Mouse (Mus musculus) heart, adult 2 months (tissue): ENCODE results near the gene Atox1. TPM values are rescaled to one million over a fixed set of nuclear protein-coding genes. Genes with fewer than 3 reads are reported as not detected.

Source experiments
- DNase-seq, 2 experiments: peaks; one replicate each; pipeline ENCODE4 v3.0.0; 2021
- H3K27ac ChIP-seq: fragments of 200-600 bp; 2 replicates; pipeline ENCODE4 v1.8.1; 2022
- H3K27me3 ChIP-seq: fragments of 200-500 bp; 2 replicates; pipeline ENCODE4 v1.6.1; 2012; ENCODE audit warnings: mild to moderate bottlenecking, low read length, inconsistent platforms, mixed read lengths; ENCODE audit not compliant: control insufficient read depth, insufficient read depth
- H3K36me3 ChIP-seq: fragments of 200-500 bp; 2 replicates; pipeline ENCODE4 v1.6.1; 2012; ENCODE audit warnings: low read length, inconsistent platforms; ENCODE audit not compliant: control insufficient read depth, insufficient read depth
- H3K4me1 ChIP-seq: fragments of 200-500 bp; 2 replicates; pipeline ENCODE4 v1.6.1; 2011; ENCODE audit warnings: low read length; ENCODE audit not compliant: control insufficient read depth, insufficient read depth
- H3K4me3 ChIP-seq: fragments of 200-600 bp; 2 replicates; pipeline ENCODE4 v1.8.1; 2022
- H3K79me2 ChIP-seq: fragments of 200-500 bp; replicated peaks from 2 replicates; pipeline ENCODE4 v1.6.1; 2012; ENCODE audit warnings: mild to moderate bottlenecking, inconsistent platforms, low read length, moderate library complexity, mixed read lengths; ENCODE audit not compliant: control insufficient read depth, insufficient read depth
- H3K9ac ChIP-seq: fragments of 200-500 bp; 2 replicates; pipeline ENCODE4 v1.6.1; 2012; ENCODE audit warnings: low read depth, mild to moderate bottlenecking, control low read depth, inconsistent platforms, low read length, mixed read lengths
- CTCF ChIP-seq: fragments of 200-600 bp; IDR thresholded peaks from 2 replicates; pipeline ENCODE4 v1.8.1; 2022; ENCODE audit warnings: antibody characterized with exemption, mild to moderate bottlenecking, moderate library complexity
- EP300 ChIP-seq: fragments of 200-500 bp; IDR thresholded peaks from 2 replicates; pipeline ENCODE4 v1.6.1; 2011; ENCODE audit warnings: low read depth, low read length, control low read depth; ENCODE audit not compliant: insufficient read depth
- POLR2A ChIP-seq: fragments of 200-500 bp; IDR thresholded peaks from 2 replicates; pipeline ENCODE4 v1.6.1; 2011; ENCODE audit warnings: mild to moderate bottlenecking, low read depth, low read length, control low read depth; ENCODE audit not compliant: insufficient read depth
- WGBS: fragments of 180-500 bp; shearing (Covaris S2); methylation state at CpG from one replicate; pipeline ENCODE4 v1.1.7; 2018; 5-methylcytosine and 5-hydroxymethylcytosine counted together
- intact Hi-C: fragments of 180-260 bp; cut with DNase I; formaldehyde crosslinking; loops from one replicate; pipeline ENCODE4 v1.15.1; 2025
- polyA plus RNA-seq: library from polyadenylated mRNA; depleted of rRNA; stranded (reverse); fragments of >200 nt; gene quantifications from 2 replicates; pipeline ENCODE4 v1.2.3, GENCODE M21; 2012
- total RNA-seq, 2 experiments: library from RNA; stranded (reverse); gene quantifications; 2 replicates each; pipeline ENCODE4 v1.2.3; 2021

The Atox1 gene
- total and polyA plus RNA-seq, 3 experiments: 98.6 to 204 (median 112) TPM

DNA sequence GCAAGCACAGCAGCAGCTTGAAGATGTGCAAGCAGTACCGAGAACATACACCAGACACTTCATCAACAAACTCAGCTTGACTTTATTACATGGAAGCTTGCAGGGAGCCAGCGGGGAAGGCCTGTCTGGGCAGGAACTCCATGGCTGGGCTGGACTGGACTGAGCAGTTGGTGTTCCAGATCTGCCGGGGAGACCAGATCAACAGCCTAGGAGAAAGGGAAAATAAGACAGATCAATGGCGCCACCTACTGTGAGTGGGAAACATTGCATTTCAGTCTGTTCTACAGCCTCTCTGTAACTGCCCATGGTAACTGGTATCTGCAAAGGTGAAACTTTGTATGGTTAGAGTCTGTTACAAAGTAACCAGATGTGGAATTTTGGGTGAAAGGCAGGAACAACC, 14.5 kb downstream of the Atox1 start:
- Histone ChIP-seq H3K79me2 (no peaks in the 10 kb centered on the region), H3K36me3 (peaks cover 2% of the 10 kb centered on the region; the same call in 1 of the 2 replicates), H3K4me1 (peaks cover 13% of the 10 kb centered on the region), H3K27me3 (no peaks in the 10 kb centered on the region), H3K9ac (no peak overlapping the region), H3K4me3 (no peak overlapping the region), H3K27ac (peak overlapping the region; percentile 30; the same call in 1 of the 2 replicates)
- 10% methylated on average over 4 of the region's 4 CpGs for WGBS
- peak; percentile 85 for DNase-seq
- intact Hi-C loops: loop anchor here (1.0 kb wide), 1 partner anchor 57 kb away; no protein-coding TSS in a partner anchor
- TF ChIP-seq EP300 (peak; percentile 86; the same call in 1 of the 2 replicates), CTCF (peak; percentile 89), POLR2A (0 out of 2 replicates have a peak, but pooled peaks have one; percentile 22)

DNA sequence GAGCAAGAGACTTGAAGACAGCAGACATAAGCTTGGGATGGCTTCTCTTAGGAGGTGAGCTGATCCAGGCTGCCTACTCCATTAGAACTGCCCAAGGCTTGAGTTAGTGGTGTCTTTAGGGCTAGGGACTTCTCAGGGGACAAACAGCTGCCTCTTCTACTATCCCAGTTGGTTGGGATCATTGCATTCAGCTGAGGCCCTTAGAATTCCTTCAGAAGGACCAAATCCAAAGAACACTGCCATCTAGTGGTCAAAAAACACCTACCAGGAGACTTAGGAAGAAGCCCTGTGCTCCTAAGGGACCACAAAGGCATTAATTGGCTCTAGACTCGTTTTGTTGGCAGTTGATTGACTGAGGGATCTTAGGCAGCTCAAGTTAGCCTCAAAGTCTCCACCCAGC, 16.3 kb downstream of the Atox1 start:
- DNase-seq: peak in 1 of 2 experiments; percentile 42
- Histone ChIP-seq H3K27ac (peak overlapping the region; percentile 18; the same call in 1 of the 2 replicates), H3K9ac (no peak overlapping the region)

DNA sequence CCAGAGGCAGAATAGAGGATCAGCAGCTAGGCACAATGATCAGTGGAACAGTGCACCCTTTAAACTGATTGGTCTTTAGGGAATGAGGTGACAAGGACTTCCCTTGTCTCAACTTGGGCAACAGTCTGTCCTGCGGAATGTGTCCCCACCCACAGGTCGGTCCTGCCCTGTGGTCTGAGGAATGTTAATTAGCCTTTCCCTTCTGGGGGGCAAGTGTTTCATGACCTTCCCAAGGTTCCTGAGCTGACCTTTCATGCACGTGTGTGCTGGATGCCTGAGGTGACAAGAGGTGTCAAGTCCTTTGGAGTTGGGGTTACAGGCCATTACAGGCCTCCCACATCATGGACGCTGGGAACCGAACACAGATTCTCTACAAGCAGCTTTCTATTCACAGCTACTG, 21.3 kb downstream of the Atox1 start:
- H3K36me3 ChIP-seq: no peaks in the 10 kb centered on the region
- DNase-seq: no peak
- no peak overlapping the region for H3K9ac ChIP-seq
- peaks cover 1% of the 10 kb centered on the region for H3K4me1 ChIP-seq
- H3K27me3 ChIP-seq: no peaks in the 10 kb centered on the region
- no peaks in the 10 kb centered on the region for H3K79me2 ChIP-seq
- intact Hi-C loops: no loop called here
- no peak overlapping the region for H3K4me3 ChIP-seq
- H3K27ac ChIP-seq: no peak overlapping the region
- TF ChIP-seq CTCF (no peak), POLR2A (no peak), EP300 (no peak)
- WGBS: 83% methylated on average over 5 of the region's 5 CpGs

More for the DNA sequence above, 16.3 kb downstream of the Atox1 start:
- peaks cover 2% of the 10 kb centered on the region; the same call in 1 of the 2 replicates for H3K36me3 ChIP-seq
- WGBS: 0% methylated on average over 1 of the region's 1 CpGs
- peak; percentile 94 for TF ChIP-seq CTCF
- no peak for TF ChIP-seq EP300
- TF ChIP-seq POLR2A: 0 out of 2 replicates have a peak, but pooled peaks have one; percentile 34
- intact Hi-C loops: loop anchor here (2.0 kb wide), 2 partner anchors 26 to 240 kb away; partner anchors contain the start of gene Slc36a1
- no peaks in the 10 kb centered on the region for H3K79me2 ChIP-seq
- H3K4me3 ChIP-seq: no peak overlapping the region
- H3K27me3 ChIP-seq: no peaks in the 10 kb centered on the region
- peaks cover 12% of the 10 kb centered on the region for H3K4me1 ChIP-seq

DNA sequence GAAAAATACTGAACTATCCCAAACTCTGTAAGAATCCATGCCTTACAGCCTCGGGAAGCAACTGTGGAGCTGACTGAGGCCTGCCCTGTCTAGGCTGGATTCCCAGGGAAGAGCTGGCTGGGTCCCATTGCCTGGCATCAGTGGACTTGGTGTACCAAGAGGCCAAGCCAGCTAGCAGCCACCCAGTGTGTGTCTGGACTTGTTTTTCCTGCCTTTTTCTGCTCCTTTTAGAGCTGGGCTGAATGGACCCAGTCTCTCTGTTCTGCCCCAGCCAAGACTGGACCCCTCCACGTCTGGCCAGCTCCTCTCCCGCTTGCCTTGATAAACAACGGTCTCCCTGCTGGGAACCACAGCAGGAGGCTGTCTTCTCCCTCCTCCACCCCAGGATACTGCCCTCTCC, 23.0 kb downstream of the Atox1 start:
- no peak for DNase-seq
- no peaks in the 10 kb centered on the region for H3K79me2 ChIP-seq
- H3K27ac ChIP-seq: no peak overlapping the region
- H3K4me3 ChIP-seq: no peak overlapping the region
- 47% methylated on average over 4 of the region's 4 CpGs for WGBS
- no peaks in the 10 kb centered on the region for H3K36me3 ChIP-seq
- no peaks in the 10 kb centered on the region for H3K4me1 ChIP-seq
- TF ChIP-seq POLR2A (no peak), EP300 (no peak), CTCF (no peak)
- H3K9ac ChIP-seq: no peak overlapping the region
- intact Hi-C loops: no loop called here
- H3K27me3 ChIP-seq: no peaks in the 10 kb centered on the region

DNA sequence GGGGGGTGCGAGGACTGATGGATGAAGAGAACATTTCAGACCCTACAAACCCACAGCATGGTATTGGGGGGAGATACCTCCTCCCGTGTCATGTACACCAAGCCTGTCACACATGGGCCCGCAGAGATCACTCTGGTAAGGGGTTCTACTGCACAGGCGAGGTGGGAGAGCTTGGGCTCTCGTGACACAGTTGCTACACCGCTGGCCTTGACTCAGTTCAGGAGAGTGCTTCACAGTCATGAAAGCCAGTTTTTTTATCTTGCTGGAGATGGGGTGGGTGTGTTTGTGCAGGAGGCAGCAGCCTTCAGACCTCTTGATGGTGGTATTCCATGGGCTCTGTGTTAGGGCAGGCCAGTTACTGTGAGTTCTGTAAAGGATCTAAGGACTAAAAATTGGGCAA, 24.9 kb downstream of the Atox1 start:
- DNase-seq: peak in 1 of 2 experiments; percentile 7
- no peaks in the 10 kb centered on the region for H3K79me2 ChIP-seq
- TF ChIP-seq EP300: no peak
- no peak for TF ChIP-seq CTCF
- no peak for TF ChIP-seq POLR2A
- 95% methylated on average over 6 of the region's 6 CpGs for WGBS
- intact Hi-C loops: no loop called here
- H3K4me1 ChIP-seq: no peaks in the 10 kb centered on the region
- no peaks in the 10 kb centered on the region for H3K27me3 ChIP-seq
- H3K36me3 ChIP-seq: no peaks in the 10 kb centered on the region
- no peak overlapping the region for H3K27ac ChIP-seq
- H3K4me3 ChIP-seq: no peak overlapping the region
- H3K9ac ChIP-seq: no peak overlapping the region

DNA sequence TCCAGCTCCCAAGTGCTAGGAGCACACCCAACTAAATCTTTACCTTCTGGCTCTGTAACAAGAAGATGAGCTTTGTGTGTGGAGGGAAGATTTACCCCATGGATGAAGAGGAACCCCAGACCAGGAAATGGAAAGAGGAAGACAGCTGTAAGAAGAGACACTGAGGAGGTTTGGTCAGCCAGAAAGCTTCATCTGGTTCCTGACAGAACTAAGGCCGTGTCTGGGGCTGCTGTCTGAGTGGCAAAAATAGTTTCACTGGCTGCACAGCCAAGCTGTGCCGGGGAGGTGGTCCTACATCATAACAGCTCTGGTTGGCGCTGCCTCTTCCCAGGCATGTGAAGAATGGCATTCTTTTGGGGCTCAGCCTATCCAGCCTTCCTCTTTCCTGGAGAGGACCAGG, 28.1 kb downstream of the Atox1 start:
- no peak overlapping the region for H3K27ac ChIP-seq
- no peak overlapping the region for H3K9ac ChIP-seq

More for the DNA sequence above, 28.1 kb downstream of the Atox1 start:
- intact Hi-C loops: no loop called here
- H3K4me1 ChIP-seq: peaks cover 4% of the 10 kb centered on the region
- no peaks in the 10 kb centered on the region for H3K36me3 ChIP-seq
- no peaks in the 10 kb centered on the region for H3K79me2 ChIP-seq
- no peaks in the 10 kb centered on the region for H3K27me3 ChIP-seq
- DNase-seq: peak in 1 of 2 experiments; percentile 24
- WGBS: 13% methylated on average over 3 of the region's 3 CpGs
- TF ChIP-seq POLR2A (no peak), EP300 (no peak)
- H3K4me3 ChIP-seq: no peak overlapping the region
